Mouse (Mus musculus) MEL (cell line): Measurements from ENCODE around the gene Nsrp1. TPM values are rescaled to one million over a fixed set of nuclear protein-coding genes. Genes with fewer than 3 reads are reported as not detected.

ENCODE experiments used
- DNase-seq: peaks from one replicate; pipeline ENCODE4 v3.0.0; 2011; ENCODE audit warnings: low read depth, low spot score
- H3K27ac ChIP-seq: 2 replicates; pipeline ENCODE4 v1.5.1; 2012; ENCODE audit warnings: low read depth, mild to moderate bottlenecking, control low read depth, low read length, moderate library complexity; ENCODE audit not compliant: control insufficient read depth
- H3K27me3 ChIP-seq, 2 experiments: fragments of 150-350 bp in 1 of 2; sonication (generic) in 1 of 2; 2 replicates each; pipeline ENCODE4 v1.6.1; 2012; ENCODE audit warnings: low read length in 2 of 2, mild to moderate bottlenecking in 2 of 2, improper control_type of control experiment in 1 of 2, moderate library complexity in 1 of 2; ENCODE audit not compliant: insufficient read depth in 2 of 2, control insufficient read depth in 1 of 2
- H3K36me3 ChIP-seq, 2 experiments: 2 replicates each; pipeline ENCODE4 v1.6.1; 2012 to 2014; ENCODE audit warnings: low read length in 2 of 2, improper control_type of control experiment in 1 of 2, inconsistent platforms in 1 of 2, mild to moderate bottlenecking in 1 of 2; ENCODE audit not compliant: insufficient read depth in 2 of 2, control insufficient read depth in 1 of 2
- H3K4me1 ChIP-seq, 2 experiments: fragments of 150-350 bp in 1 of 2; sonication (generic) in 1 of 2; 2 replicates each; pipeline ENCODE4 v1.6.1; 2012; ENCODE audit warnings: low read length in 2 of 2, improper control_type of control experiment in 1 of 2, mild to moderate bottlenecking in 1 of 2; ENCODE audit not compliant: insufficient read depth in 2 of 2, control insufficient read depth in 1 of 2
- H3K4me3 ChIP-seq, 2 experiments: fragments of 150-350 bp in 1 of 2; sonication (generic) in 1 of 2; 2 replicates each; pipeline ENCODE4 v1.5.1; 2012; ENCODE audit warnings: low read depth in 2 of 2, low read length in 2 of 2, mild to moderate bottlenecking in 2 of 2, moderate library complexity in 2 of 2, control low read depth in 1 of 2, improper control_type of control experiment in 1 of 2; ENCODE audit not compliant: control insufficient read depth in 1 of 2, insufficient read depth in 1 of 2
- H3K79me2 ChIP-seq: 2 replicates; pipeline ENCODE4 v1.6.1; 2012; ENCODE audit warnings: mild to moderate bottlenecking, low read length, moderate library complexity; ENCODE audit not compliant: control insufficient read depth, poor library complexity, insufficient read depth
- H3K9ac ChIP-seq: 2 replicates; pipeline ENCODE4 v1.6.1; 2012; ENCODE audit warnings: low read depth, mild to moderate bottlenecking, control low read depth, low read length, moderate library complexity; ENCODE audit not compliant: control insufficient read depth, poor library complexity, severe bottlenecking
- H3K9me3 ChIP-seq: fragments of 150-350 bp; sonication (generic); replicated peaks from 2 replicates; pipeline ENCODE4 v1.6.1; 2012; ENCODE audit warnings: mild to moderate bottlenecking, low read length, improper control_type of control experiment, moderate library complexity; ENCODE audit not compliant: insufficient read depth
- BHLHE40 ChIP-seq: IDR thresholded peaks from 2 replicates; pipeline ENCODE4 v1.6.1; 2012; ENCODE audit warnings: low read depth, mild to moderate bottlenecking, inconsistent platforms, low read length, improper control_type of control experiment, borderline replicate concordance
- CHD1 ChIP-seq: IDR thresholded peaks from 2 replicates; pipeline ENCODE4 v1.6.1; 2012; ENCODE audit warnings: low read depth, mild to moderate bottlenecking, inconsistent platforms, low read length, improper control_type of control experiment
- CHD2 ChIP-seq: IDR thresholded peaks from 2 replicates; pipeline ENCODE4 v1.6.1; 2011; ENCODE audit warnings: low read length, improper control_type of control experiment
- CTCF ChIP-seq, 3 experiments: IDR thresholded peaks in 2 of 3; conservative IDR thresholded peaks in 1 of 3; 2 replicates each; pipeline ENCODE4 v1.5.1; 2011 to 2012; ENCODE audit warnings: low read length in 3 of 3, low read depth in 2 of 3, mild to moderate bottlenecking in 2 of 3, improper control_type of control experiment in 1 of 3, inconsistent platforms in 1 of 3, mixed read lengths in 1 of 3, moderate library complexity in 1 of 3; ENCODE audit not compliant: control insufficient read depth in 1 of 3, insufficient read depth in 1 of 3, poor library complexity in 1 of 3, severe bottlenecking in 1 of 3
- ETS1 ChIP-seq: IDR thresholded peaks from 2 replicates; pipeline ENCODE4 v1.6.1; 2012; ENCODE audit warnings: low read depth, mild to moderate bottlenecking, inconsistent platforms, low read length, improper control_type of control experiment, moderate library complexity
- GABPA ChIP-seq: IDR thresholded peaks from 2 replicates; pipeline ENCODE4 v1.6.1; 2012; ENCODE audit warnings: low read depth, mild to moderate bottlenecking, inconsistent platforms, low read length, improper control_type of control experiment, moderate library complexity
- MXI1 ChIP-seq: IDR thresholded peaks from 2 replicates; pipeline ENCODE4 v1.6.1; 2011; ENCODE audit warnings: mild to moderate bottlenecking, low read depth, low read length, improper control_type of control experiment
- MYB ChIP-seq: IDR thresholded peaks from 2 replicates; pipeline ENCODE4 v1.6.1; 2011; ENCODE audit warnings: mild to moderate bottlenecking, low read depth, low read length, improper control_type of control experiment
- NELFE ChIP-seq: IDR thresholded peaks from 2 replicates; pipeline ENCODE4 v1.6.1; 2011; ENCODE audit warnings: low read depth, low read length, improper control_type of control experiment
- POLR2A ChIP-seq, 2 experiments: IDR thresholded peaks; 2 replicates each; pipeline ENCODE4 v1.6.1; 2011 to 2012; ENCODE audit warnings: low read length in 2 of 2, mild to moderate bottlenecking in 2 of 2, control low read depth in 1 of 2, improper control_type of control experiment in 1 of 2, low read depth in 1 of 2, moderate library complexity in 1 of 2; ENCODE audit not compliant: control insufficient read depth in 1 of 2, insufficient read depth in 1 of 2, poor library complexity in 1 of 2
- POLR2AphosphoS2 ChIP-seq: IDR thresholded peaks from 2 replicates; pipeline ENCODE4 v1.6.1; 2011; ENCODE audit warnings: low read length, improper control_type of control experiment
- RAD21 ChIP-seq: IDR thresholded peaks from 2 replicates; pipeline ENCODE4 v1.6.1; 2011; ENCODE audit warnings: mild to moderate bottlenecking, low read depth, low read length, improper control_type of control experiment
- TAL1 ChIP-seq: IDR thresholded peaks from 2 replicates; pipeline ENCODE4 v1.6.1; 2012; ENCODE audit warnings: mild to moderate bottlenecking, inconsistent platforms, low read length, moderate library complexity, mixed read lengths
- TCF12 ChIP-seq: IDR thresholded peaks from 2 replicates; pipeline ENCODE4 v1.6.1; 2014; ENCODE audit warnings: low read depth, mild to moderate bottlenecking, inconsistent platforms, low read length, improper control_type of control experiment, moderate library complexity
- UBTF ChIP-seq: IDR thresholded peaks from 2 replicates; pipeline ENCODE4 v1.6.1; 2012; ENCODE audit warnings: low read depth, mild to moderate bottlenecking, inconsistent platforms, low read length, improper control_type of control experiment, moderate library complexity, borderline replicate concordance; ENCODE audit not compliant: insufficient read depth
- USF2 ChIP-seq, 2 experiments: IDR thresholded peaks; 2 replicates each; pipeline ENCODE4 v1.6.1; 2011 to 2012; ENCODE audit warnings: improper control_type of control experiment in 2 of 2, low read length in 2 of 2, borderline replicate concordance in 1 of 2, inconsistent platforms in 1 of 2, low read depth in 1 of 2, mild to moderate bottlenecking in 1 of 2; ENCODE audit not compliant: insufficient read depth in 1 of 2
- ZMIZ1 ChIP-seq: IDR thresholded peaks from 2 replicates; pipeline ENCODE4 v1.6.1; 2012; ENCODE audit warnings: low read depth, mild to moderate bottlenecking, inconsistent platforms, low read length, improper control_type of control experiment, moderate library complexity
- polyA plus RNA-seq, 2 experiments: library from polyadenylated mRNA; stranded (reverse) in 1 of 2; unstranded in 1 of 2; fragments of >175 nt in 1 of 2; fragments of >200 nt in 1 of 2; gene quantifications; 2 replicates each; pipeline versions ENCODE4 v1.2.1 to v1.2.4; 2012; ENCODE audit warnings: low replicate concordance in 2 of 2, low read depth in 1 of 2; ENCODE audit not compliant: insufficient read length in 2 of 2, insufficient read depth in 1 of 2, missing spikeins in 1 of 2
- total RNA-seq: library from RNA; depleted of rRNA; stranded (reverse); fragments of 300-350 nt; gene quantifications from 2 replicates; pipeline ENCODE4 v1.2.3, GENCODE M21; 2012

The Nsrp1 gene
- total and polyA plus RNA-seq, 3 experiments: 21.0 to 140 (median 21.6) TPM

DNA sequence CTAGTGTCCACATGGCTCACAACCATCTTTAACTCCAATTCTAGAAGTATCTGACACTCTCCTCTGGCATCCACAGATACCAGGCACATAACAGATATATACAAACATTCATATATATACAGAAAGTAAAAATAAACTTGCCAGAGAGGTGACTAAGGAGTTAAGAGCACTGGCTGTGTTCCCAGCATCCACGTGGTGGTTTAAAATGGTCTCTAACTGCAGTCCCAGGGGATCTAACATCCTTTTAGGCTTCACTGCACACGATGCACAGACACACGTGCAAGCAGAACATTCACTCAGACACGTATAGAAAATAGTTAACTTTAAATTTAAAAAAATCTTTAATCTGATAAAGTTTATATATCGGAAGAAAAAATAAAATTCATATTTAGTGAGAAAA lies 16.3 kb downstream of the Nsrp1 start:
- Histone ChIP-seq H3K9ac (no peak overlapping the region), H3K36me3 (peaks cover 4 to 23% of the 10 kb centered on the region in 2 experiments; a peak in 3 of 4 replicates), H3K9me3 (no peaks in the 10 kb centered on the region), H3K4me1 (peaks cover 3 to 7% of the 10 kb centered on the region in 2 experiments; a peak in 2 of 4 replicates), H3K79me2 (peaks cover 25% of the 10 kb centered on the region), H3K4me3 (no peak overlapping the region), H3K27ac (no peak overlapping the region), H3K27me3 (no peaks in the 10 kb centered on the region)
- TF ChIP-seq POLR2AphosphoS2 (no peak), ETS1 (no peak), MYB (no peak), GABPA (no peak), ZMIZ1 (no peak), TAL1 (no peak), UBTF (no peak), POLR2A (IDR thresholded peaks at IDR 0.05; ENCODE audit: control insufficient read depth in 1 of 2, insufficient read depth in 1 of 2, low read depth in 1 of 2, low read length in 2 of 2, poor library complexity in 1 of 2) (no peak), NELFE (no peak), BHLHE40 (no peak), CHD2 (no peak)
- no peak for DNase-seq

DNA sequence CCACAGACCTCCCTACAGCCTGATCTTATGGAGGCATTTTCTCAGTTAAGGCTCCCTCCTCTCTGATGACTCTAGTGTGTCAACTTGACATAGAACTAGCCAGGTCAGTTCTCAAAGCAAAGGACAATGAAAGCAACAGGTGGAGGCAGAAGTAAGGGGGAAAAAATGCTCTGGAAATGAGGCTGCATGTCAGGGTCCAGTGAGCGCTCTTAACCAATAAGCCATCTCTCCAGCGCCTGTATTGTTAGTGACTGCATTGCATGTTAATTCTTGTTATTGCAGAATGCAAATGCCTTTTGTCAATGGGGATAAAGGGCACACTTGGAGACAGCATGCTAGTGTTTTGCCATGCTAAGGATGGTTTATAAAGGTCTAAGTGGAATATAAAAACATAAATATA lies 35.4 kb downstream of the Nsrp1 start:
- Histone ChIP-seq H3K36me3 (peaks cover 0 to 17% of the 10 kb centered on the region in 2 experiments; a peak in 2 of 4 replicates), H3K4me1 (no peaks in the 10 kb centered on the region), H3K4me3 (no peak overlapping the region), H3K9ac (no peak overlapping the region)
- TF ChIP-seq MYB: no peak
- no peak for TF ChIP-seq GABPA
- TF ChIP-seq USF2 (IDR thresholded peaks at IDR 0.05; ENCODE audit: borderline replicate concordance in 1 of 2, insufficient read depth in 1 of 2, low read depth in 1 of 2, low read length in 2 of 2): no peak
- no peak for TF ChIP-seq RAD21
- TF ChIP-seq, all 39 proteins: peak for 0
- H3K79me2 ChIP-seq: no peaks in the 10 kb centered on the region
- no peak for DNase-seq
- H3K27ac ChIP-seq: no peak overlapping the region
- peaks cover 0 to 3% of the 10 kb centered on the region in 2 experiments; a peak in 3 of 4 replicates for H3K27me3 ChIP-seq
- H3K9me3 ChIP-seq: no peaks in the 10 kb centered on the region

DNA sequence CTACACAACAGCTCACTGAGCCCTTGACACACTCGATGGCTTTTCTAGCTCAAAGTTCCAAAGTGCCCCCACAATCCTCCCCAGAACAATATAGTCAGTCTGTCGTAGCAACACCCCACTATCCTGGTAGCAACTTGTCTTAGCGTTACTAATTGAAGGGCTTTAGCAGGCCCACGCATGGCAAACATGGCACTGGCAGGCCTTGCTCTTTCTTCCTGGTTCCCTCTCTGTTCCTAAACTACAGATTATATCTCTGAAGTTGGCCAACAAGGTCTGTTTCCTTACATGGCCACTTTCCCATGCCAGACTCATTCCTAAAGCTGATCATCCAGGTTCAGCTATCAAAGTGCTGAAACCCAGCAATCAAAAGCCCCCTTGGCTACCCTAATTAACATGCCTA lies 36.3 kb downstream of the Nsrp1 start:
- H3K27ac ChIP-seq: no peak overlapping the region
- no peak overlapping the region for H3K4me3 ChIP-seq
- H3K9me3 ChIP-seq: no peaks in the 10 kb centered on the region
- H3K4me1 ChIP-seq: no peaks in the 10 kb centered on the region
- DNase-seq: no peak
- peaks cover 0 to 7% of the 10 kb centered on the region in 2 experiments; a peak in 3 of 4 replicates for H3K27me3 ChIP-seq
- peaks cover 0 to 10% of the 10 kb centered on the region in 2 experiments; a peak in 2 of 4 replicates for H3K36me3 ChIP-seq
- no peaks in the 10 kb centered on the region for H3K79me2 ChIP-seq
- no peak overlapping the region for H3K9ac ChIP-seq
- TF ChIP-seq ETS1 (no peak), MXI1 (no peak), TCF12 (no peak), BHLHE40 (no peak), USF2 (IDR thresholded peaks at IDR 0.05; ENCODE audit: borderline replicate concordance in 1 of 2, insufficient read depth in 1 of 2, low read depth in 1 of 2, low read length in 2 of 2) (no peak), CTCF (IDR thresholded peaks at IDR 0.05 in 2 of 3, conservative IDR thresholded peaks at IDR 0.05 in 1 of 3; ENCODE audit: control insufficient read depth in 1 of 3, insufficient read depth in 1 of 3, low read depth in 2 of 3, low read length in 3 of 3, poor library complexity in 1 of 3, severe bottlenecking in 1 of 3) (no peak), CHD1 (no peak)
